In the genomic region with DNA sequence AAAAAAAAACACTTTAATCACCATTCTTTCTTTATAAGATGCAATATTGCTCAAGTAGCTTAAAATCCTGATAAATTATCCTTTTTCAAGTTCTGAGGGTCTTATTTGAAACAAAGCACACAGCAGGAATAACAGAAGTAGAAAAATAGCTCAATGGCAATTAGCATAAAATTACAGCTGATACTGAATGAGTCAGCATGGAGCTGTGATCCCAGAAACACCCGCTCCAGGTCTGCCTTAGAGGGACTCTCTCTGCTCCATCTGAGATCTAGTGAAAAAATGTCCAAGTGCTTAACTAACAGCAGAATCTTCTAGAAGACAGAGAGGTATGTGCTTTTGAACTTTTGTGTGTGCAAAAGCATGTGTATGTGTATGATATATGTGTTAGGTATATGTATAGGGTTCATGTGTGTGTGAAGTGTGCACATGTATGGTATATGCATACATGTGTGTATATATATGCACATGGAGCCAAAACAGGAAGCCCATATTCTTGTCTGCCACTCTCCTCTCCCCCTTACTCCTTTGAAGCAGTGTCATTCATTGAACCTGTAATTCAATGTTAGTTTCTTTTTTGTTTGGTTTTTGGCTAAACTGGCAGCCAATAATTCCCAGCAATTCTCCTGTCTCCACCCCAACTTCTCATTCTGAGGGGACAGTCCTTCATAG, we compare ENCODE assay signal across 23 mouse cellular contexts. TPM values are rescaled to one million over a fixed set of nuclear protein-coding genes. Genes with fewer than 3 reads are reported as not detected.
"Had no signal": no experiment of that assay in that cellular context is flagged by ENCODE, and none has a peak within 500 bp of the region (broad histone marks: within the 10 kb centered on the region; RNA-seq: fewer than 3 reads in every experiment).

No protein-coding gene starts in this region.

- ATAC-seq: lung, postnatal 0 days; midbrain, embryonic 13.5 days; midbrain, embryonic 15.5 days had no signal

- DNase-seq: lung, adult 2 months; lung, postnatal 14 days; lung, postnatal 36 days; retina, postnatal 1 day; right cerebral cortex, adult 18-20 months; right cerebral cortex, postnatal 25 days; right cerebral cortex, postnatal 4 days; spleen, adult 18-20 months; thymus, adult 18-20 months; thymus, postnatal 14 days; thymus, postnatal 36 days had no signal

- H3K4me1 ChIP-seq: lung, embryonic 15.5 days; midbrain, embryonic 13.5 days; midbrain, embryonic 15.5 days; neural tube, embryonic 12.5 days had no signal

- H3K27me3 ChIP-seq: lung, embryonic 15.5 days; megakaryocyte, embryonic 14.5 days; midbrain, embryonic 13.5 days; midbrain, embryonic 15.5 days; neural tube, embryonic 12.5 days had no signal

- H3K36me3 ChIP-seq: lung, embryonic 15.5 days; midbrain, embryonic 13.5 days; midbrain, embryonic 15.5 days; neural tube, embryonic 12.5 days had no signal

- H3K4me2 ChIP-seq: lung, embryonic 15.5 days; midbrain, embryonic 11.5 days; midbrain, embryonic 13.5 days; midbrain, embryonic 15.5 days; neural tube, embryonic 12.5 days had no signal

- H3K9me3 ChIP-seq: lung, embryonic 15.5 days; midbrain, embryonic 15.5 days; neural tube, embryonic 12.5 days had no signal

- H3K4me3 ChIP-seq: lung, embryonic 15.5 days; megakaryocyte, embryonic 14.5 days; midbrain, embryonic 13.5 days; midbrain, embryonic 15.5 days; neural tube, embryonic 12.5 days had no signal

- H3K9ac ChIP-seq: lung, embryonic 15.5 days; midbrain, embryonic 13.5 days; midbrain, embryonic 15.5 days; neural tube, embryonic 12.5 days had no signal

- H3K27ac ChIP-seq: lung, embryonic 15.5 days; macrophage; midbrain, embryonic 13.5 days; midbrain, embryonic 15.5 days; neural tube, embryonic 12.5 days had no signal

RNA-seq across cellular contexts. Expression of gene Izumo1r, which starts 55.3 kb away (rescaled TPM):
- polyA plus RNA-seq: macrophage; midbrain, embryonic 11.5 days; midbrain, embryonic 13.5 days; midbrain, embryonic 15.5 days; midbrain, postnatal 0 days; neural tube, embryonic 12.5 days; neural tube, embryonic 14.5 days; stomach, embryonic 14.5 days; stomach, embryonic 16.5 days had no signal
